Mouse (Mus musculus) ES-Bruce4 (cell line): ENCODE data around the gene Cnnm1.
"Not testable (repeated sequence)": the region's sequence is repeated elsewhere in the genome, so short reads cannot be mapped to it uniquely, and the experiment has no call there.

ENCODE experiments used
- EP300 ChIP-seq: IDR thresholded peaks from 2 replicates; pipeline ENCODE4 v1.6.1; 2011; ENCODE audit warnings: low read depth, low read length; ENCODE audit not compliant: insufficient read depth
- POLR2A ChIP-seq: IDR thresholded peaks from one replicate; pipeline ENCODE4 v1.8.1; 2011; ENCODE audit warnings: low read length; ENCODE audit not compliant: insufficient read depth

DNA sequence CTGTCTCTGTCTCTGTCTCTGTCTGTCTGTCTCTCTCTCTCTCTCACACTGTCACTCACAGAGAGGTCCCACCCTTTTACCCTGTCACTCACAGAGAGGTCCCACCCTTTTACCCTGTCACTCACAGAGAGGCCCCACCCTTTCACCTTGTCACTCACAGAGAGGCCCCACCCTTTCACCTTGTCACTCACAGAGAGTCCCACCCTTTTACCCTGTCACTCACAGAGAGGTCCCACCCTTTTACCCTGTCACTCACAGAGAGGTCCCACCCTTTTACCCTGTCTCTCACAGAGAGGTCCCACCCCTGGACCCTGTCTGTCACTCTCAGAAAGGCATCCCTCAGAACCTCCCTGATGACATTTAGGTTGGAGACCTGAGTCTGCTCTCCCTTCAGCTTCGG lies 53.1 kb downstream of the Cnnm1 start:
- TF ChIP-seq POLR2A, EP300: not testable (repeated sequence)
